Mouse (Mus musculus) heart, embryonic 13.5 days (tissue): Measurements from ENCODE around the gene Banf2. TPM values are rescaled to one million over a fixed set of nuclear protein-coding genes. Genes with fewer than 3 reads are reported as not detected.

Experiments used
- ATAC-seq: fragments of 200-750 bp; cut with Nextera tagmentation; 2 replicates; pipeline ENCODE4 v1.8.0; 2017; ENCODE audit warnings: moderate TSS enrichment; ENCODE audit not compliant: insufficient number of reproducible peaks, low FRiP score, low TSS enrichment; ENCODE audit errors: extremely low read depth
- H3K27ac ChIP-seq: fragments of 300-500 bp; sonication (generic); replicated peaks from 2 replicates; pipeline ENCODE4 v1.5.1; 2015; ENCODE audit warnings: moderate library complexity, mild to moderate bottlenecking, inconsistent platforms
- H3K27me3 ChIP-seq: fragments of 300-500 bp; sonication (generic); replicated peaks from 2 replicates; pipeline ENCODE4 v1.6.1; 2015; ENCODE audit warnings: mild to moderate bottlenecking, inconsistent platforms
- H3K36me3 ChIP-seq: fragments of 300-500 bp; sonication (generic); 2 replicates; pipeline ENCODE4 v1.6.1; 2015; ENCODE audit warnings: mild to moderate bottlenecking, inconsistent platforms
- H3K4me1 ChIP-seq: fragments of 300-500 bp; sonication (generic); 2 replicates; pipeline ENCODE4 v1.6.1; 2015; ENCODE audit warnings: inconsistent platforms
- H3K4me2 ChIP-seq: fragments of 300-500 bp; sonication (generic); 2 replicates; pipeline ENCODE4 v1.6.1; 2015; ENCODE audit warnings: inconsistent platforms, mild to moderate bottlenecking, moderate library complexity
- H3K4me3 ChIP-seq: fragments of 300-500 bp; sonication (generic); 2 replicates; pipeline ENCODE4 v1.5.1; 2015; ENCODE audit warnings: moderate library complexity, mild to moderate bottlenecking, inconsistent platforms
- H3K9ac ChIP-seq: fragments of 300-500 bp; sonication (generic); 2 replicates; pipeline ENCODE4 v1.6.1; 2015; ENCODE audit warnings: inconsistent platforms, mild to moderate bottlenecking, moderate library complexity
- H3K9me3 ChIP-seq: fragments of 300-500 bp; sonication (generic); 2 replicates; pipeline ENCODE4 v1.6.1; 2016; ENCODE audit warnings: inconsistent platforms
- WGBS: fragments of 180-500 bp; shearing (Covaris S2); methylation state at CpG from one replicate; pipeline ENCODE4 v1.1.7; 2015; ENCODE audit warnings: mixed read lengths; 5-methylcytosine and 5-hydroxymethylcytosine counted together
- polyA plus RNA-seq: library from polyadenylated mRNA; unstranded; fragments of >200 nt; fragmentation: Nextera tagmentation; extraction: Ambion mirVana; gene quantifications from 2 replicates; pipeline ENCODE4 v1.2.1, GENCODE M21; 2015

Banf2 gene
- polyA plus RNA-seq, 1 experiment from 2014 or later, result not detected

DNA sequence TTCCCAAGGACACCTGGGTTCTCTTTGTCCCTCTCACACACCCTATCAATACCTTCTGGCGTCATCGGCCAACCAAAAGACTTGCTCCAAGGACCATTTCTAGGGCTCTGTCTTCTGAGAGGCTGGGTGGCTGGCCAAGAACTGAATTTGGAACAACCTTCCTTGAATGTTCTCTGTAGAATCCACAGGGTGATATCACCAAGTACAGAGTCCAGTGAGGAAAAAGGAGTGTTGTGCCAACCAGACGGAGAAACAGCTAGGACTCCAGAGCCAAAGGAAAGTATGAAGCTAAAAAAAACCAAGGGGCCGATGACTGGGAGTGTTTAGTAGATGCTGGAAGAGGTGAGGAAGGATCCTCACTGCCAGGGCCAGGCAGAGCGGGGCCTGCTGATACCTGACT lies 74.5 kb downstream of the Banf2 start:
- no peak overlapping the region for H3K4me3 ChIP-seq
- 49% methylated on average over 5 of the region's 5 CpGs for WGBS
- H3K9me3 ChIP-seq, result no peaks in the 10 kb centered on the region
- H3K9ac ChIP-seq, result no peak overlapping the region
- ATAC-seq, result no peak
- H3K27me3 ChIP-seq, result peaks cover 28% of the 10 kb centered on the region
- no peak overlapping the region for H3K4me2 ChIP-seq
- H3K27ac ChIP-seq, result 0 out of 2 replicates have a peak overlapping the region, but pooled peaks have one; percentile 43
- no peaks in the 10 kb centered on the region for H3K36me3 ChIP-seq
- H3K4me1 ChIP-seq, result peaks cover 27% of the 10 kb centered on the region

DNA sequence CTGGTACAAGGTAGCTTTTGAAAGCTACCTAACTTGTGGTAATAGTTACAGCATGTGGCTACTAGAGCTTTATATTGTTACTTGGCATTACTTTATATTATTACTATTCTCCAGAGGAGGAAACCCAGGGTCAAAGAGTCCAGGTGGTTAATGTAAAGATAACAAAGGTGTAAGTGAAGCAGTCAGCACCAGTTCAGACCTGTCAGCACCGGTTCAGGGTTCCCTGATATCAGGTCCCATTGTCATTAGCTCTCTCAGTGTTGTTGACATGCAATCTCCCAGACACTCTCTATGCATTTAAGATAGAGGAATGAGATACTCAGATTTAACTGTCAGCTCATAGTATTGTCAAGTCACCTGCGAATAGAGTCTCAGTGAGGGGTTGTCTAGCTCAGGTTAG lies 75.0 kb downstream of the Banf2 start:
- Histone ChIP-seq H3K27me3 (peaks cover 28% of the 10 kb centered on the region), H3K9me3 (no peaks in the 10 kb centered on the region), H3K27ac (peak overlapping the region; percentile 43; the same call in 1 of the 2 replicates), H3K4me2 (no peak overlapping the region), H3K4me1 (peaks cover 27% of the 10 kb centered on the region), H3K9ac (no peak overlapping the region), H3K36me3 (no peaks in the 10 kb centered on the region), H3K4me3 (no peak overlapping the region)
- no peak for ATAC-seq
- 23% methylated on average over 2 of the region's 2 CpGs for WGBS

DNA sequence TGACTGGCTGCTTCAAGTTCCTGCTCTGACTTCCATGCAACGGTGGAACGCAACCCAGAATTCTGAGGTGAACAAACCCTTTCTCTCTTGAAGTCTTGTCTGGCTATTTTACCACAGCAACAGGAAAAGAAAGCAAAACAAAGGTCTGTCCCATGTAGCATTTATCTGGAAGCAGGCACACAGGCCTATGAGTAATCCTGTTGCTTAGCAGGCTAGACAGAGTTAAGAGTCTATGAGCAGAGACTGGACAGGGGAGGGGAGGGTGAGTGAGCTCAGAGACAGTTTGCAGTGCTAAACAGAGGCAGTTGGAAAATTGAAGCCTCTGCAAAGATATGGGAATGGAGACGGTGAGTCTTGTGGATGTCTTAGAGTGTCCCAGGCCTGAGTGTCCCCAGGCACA lies 75.5 kb downstream of the Banf2 start:
- no peak overlapping the region for H3K4me3 ChIP-seq
- no peaks in the 10 kb centered on the region for H3K9me3 ChIP-seq
- peaks cover 27% of the 10 kb centered on the region for H3K4me1 ChIP-seq
- H3K27ac ChIP-seq, result peak overlapping the region; percentile 43; the same call in 1 of the 2 replicates
- ATAC-seq, result peak; percentile 49; the same call in 1 of the 2 replicates
- H3K9ac ChIP-seq, result no peak overlapping the region
- H3K4me2 ChIP-seq, result no peak overlapping the region
- H3K36me3 ChIP-seq, result no peaks in the 10 kb centered on the region
- H3K27me3 ChIP-seq, result peaks cover 28% of the 10 kb centered on the region
- 49% methylated on average over 3 of the region's 3 CpGs for WGBS

DNA sequence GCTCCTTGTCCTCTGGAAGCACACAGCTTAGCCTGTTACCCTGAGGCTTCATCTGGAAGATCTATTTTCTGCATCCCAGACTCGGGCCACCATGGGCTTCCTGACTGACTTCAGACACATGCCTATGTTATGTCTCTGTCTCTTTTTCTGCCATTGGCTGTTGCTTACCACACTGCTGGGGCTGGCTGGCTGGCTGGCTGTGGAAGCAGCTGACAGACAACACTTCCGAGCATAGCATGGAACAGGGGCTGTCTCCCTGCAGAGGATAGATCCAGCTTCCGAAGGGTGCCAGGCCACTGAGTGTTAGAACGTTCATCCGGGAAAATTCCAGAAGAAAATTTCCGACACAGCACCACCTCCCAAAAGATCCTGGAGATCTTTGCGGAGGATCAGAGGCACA lies 79.1 kb downstream of the Banf2 start:
- peaks cover 6% of the 10 kb centered on the region; the same call in 1 of the 2 replicates for H3K27me3 ChIP-seq
- no peak overlapping the region for H3K27ac ChIP-seq
- H3K4me3 ChIP-seq, result no peak overlapping the region
- no peak for ATAC-seq
- H3K9me3 ChIP-seq, result no peaks in the 10 kb centered on the region
- peaks cover 27% of the 10 kb centered on the region for H3K4me1 ChIP-seq
- WGBS, result 44% methylated on average over 7 of the region's 7 CpGs
- no peaks in the 10 kb centered on the region for H3K36me3 ChIP-seq
- no peak overlapping the region for H3K9ac ChIP-seq
- no peak overlapping the region for H3K4me2 ChIP-seq

DNA sequence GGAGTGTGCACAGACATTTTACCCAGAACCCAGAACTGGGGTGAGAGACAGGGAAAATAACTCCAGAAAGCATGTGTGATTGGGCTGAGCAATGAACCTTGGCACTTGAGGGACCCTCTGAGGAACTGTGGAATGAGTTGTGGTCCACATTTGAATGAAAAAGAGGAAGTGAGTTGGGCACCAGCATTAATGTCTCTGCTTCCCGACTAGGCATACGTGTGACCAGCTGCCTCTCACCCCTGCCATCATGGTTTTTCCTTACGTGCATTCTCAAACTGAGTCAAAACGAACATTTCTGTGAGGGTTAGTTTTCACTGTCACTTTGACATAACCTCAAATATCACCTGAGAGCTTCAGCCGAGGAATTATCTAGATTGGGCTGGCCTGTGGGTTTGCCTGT lies 79.8 kb downstream of the Banf2 start:
- H3K9me3 ChIP-seq, result no peaks in the 10 kb centered on the region
- H3K36me3 ChIP-seq, result no peaks in the 10 kb centered on the region
- no peak overlapping the region for H3K4me2 ChIP-seq
- H3K27me3 ChIP-seq, result peaks cover 6% of the 10 kb centered on the region; the same call in 1 of the 2 replicates
- no peak overlapping the region for H3K9ac ChIP-seq
- ATAC-seq, result no peak
- peaks cover 22% of the 10 kb centered on the region for H3K4me1 ChIP-seq
- H3K4me3 ChIP-seq, result no peak overlapping the region
- H3K27ac ChIP-seq, result no peak overlapping the region
- WGBS, result 73% methylated on average over 5 of the region's 5 CpGs

DNA sequence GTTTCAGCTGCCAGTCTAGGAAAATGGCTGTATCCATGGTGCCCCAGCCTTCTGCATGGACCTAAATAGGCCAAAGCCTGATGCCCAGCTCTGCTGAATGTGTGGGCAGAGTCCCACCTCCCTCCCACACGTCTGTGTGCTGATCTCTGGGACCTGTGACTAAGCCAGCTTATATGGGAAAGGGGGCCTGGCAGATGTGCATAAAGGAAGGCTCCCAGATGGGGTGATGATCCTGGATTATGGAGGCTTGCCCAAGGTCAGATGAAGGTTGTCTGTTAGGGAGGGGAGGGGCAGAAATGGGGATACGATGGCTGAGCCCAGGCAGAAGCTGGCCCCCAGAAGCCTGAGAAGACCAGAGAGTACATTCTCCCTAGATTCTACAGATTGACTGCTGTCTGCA lies 85.2 kb downstream of the Banf2 start:
- Histone ChIP-seq H3K27me3 (peaks cover 6% of the 10 kb centered on the region; the same call in 1 of the 2 replicates), H3K27ac (no peak overlapping the region), H3K4me3 (no peak overlapping the region), H3K4me2 (no peak overlapping the region), H3K4me1 (peaks cover 15% of the 10 kb centered on the region), H3K36me3 (no peaks in the 10 kb centered on the region), H3K9me3 (no peaks in the 10 kb centered on the region), H3K9ac (no peak overlapping the region)
- 64% methylated on average over 2 of the region's 2 CpGs for WGBS
- ATAC-seq, result no peak

DNA sequence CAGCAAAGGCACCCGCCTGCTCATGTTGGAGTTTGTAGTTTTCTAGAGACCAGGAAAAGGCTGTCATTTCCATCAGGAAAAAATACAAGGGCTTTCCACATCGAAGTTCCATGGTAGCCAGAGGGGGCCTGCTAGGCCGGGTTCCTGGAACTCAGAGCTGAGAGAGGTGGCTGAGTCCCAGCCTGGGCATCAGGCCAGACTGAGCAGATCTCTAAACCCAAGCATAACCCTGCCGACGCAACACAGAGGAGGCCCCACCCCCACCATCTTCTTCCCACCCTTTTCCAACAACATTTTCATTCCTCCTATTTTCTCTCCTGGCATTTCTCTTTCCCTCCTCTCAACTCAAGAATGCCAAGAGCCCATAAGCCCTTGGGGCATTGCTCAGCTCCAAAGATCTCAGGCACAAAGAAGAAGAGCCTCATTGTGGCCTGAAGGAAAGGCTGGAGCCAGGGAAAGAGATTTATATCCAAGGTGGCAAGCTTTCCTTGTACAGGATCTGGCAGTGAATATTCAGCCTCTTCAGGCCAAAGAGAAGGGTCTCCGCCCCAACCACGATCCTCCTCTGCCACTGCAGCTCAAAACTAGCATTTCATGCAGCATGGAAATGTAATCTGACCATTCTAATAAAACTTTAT lies 87.4 kb downstream of the Banf2 start:
- Histone ChIP-seq H3K27ac (no peak overlapping the region), H3K4me2 (no peak overlapping the region), H3K4me3 (no peak overlapping the region), H3K36me3 (no peaks in the 10 kb centered on the region), H3K9ac (no peak overlapping the region), H3K27me3 (0 out of 2 replicates have a peak, but pooled peaks cover under 1% of the 10 kb centered on the region), H3K9me3 (no peaks in the 10 kb centered on the region), H3K4me1 (peaks cover 23% of the 10 kb centered on the region)
- 71% methylated on average over 7 of the region's 7 CpGs for WGBS
- ATAC-seq, result no peak

DNA sequence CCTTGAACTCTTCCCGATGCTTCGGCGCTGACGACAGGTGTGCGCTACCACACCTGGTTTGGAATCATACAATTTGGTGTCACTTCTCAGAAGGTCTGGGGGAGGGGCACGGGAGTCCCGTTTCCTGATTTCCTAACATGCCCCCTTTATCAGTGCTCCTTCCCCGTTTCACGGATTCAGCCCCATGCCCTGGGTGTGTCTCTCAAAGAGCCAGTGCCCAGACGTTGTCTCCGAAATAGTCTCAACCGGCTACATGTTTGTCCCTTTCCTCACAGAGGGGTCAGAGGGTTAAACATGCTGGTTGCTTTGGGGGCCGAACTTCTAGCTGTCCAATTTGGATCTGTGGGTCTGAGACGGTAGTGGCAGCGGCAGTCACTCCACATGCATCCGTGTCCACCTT lies 89.2 kb downstream of the Banf2 start:
- ATAC-seq, result no peak
- Histone ChIP-seq H3K9ac (no peak overlapping the region), H3K4me2 (no peak overlapping the region), H3K4me1 (peaks cover 23% of the 10 kb centered on the region), H3K27me3 (no peaks in the 10 kb centered on the region), H3K27ac (no peak overlapping the region), H3K9me3 (no peaks in the 10 kb centered on the region), H3K4me3 (no peak overlapping the region), H3K36me3 (no peaks in the 10 kb centered on the region)
- 83% methylated on average over 16 of the region's 16 CpGs for WGBS

Other genes with a start within 250 kb of the Banf2 start
- 1.5 and 1.8 TPM in 2 replicates for gene Bfsp1, start 169.9 kb upstream of the Banf2 start, polyA plus RNA-seq
- gene Dstn, start 117.7 kb upstream of the Banf2 start, polyA plus RNA-seq, result 860 and 905 TPM in 2 replicates
- 61.7 and 65.1 TPM in 2 replicates for gene Rrbp1, start 21.8 kb upstream of the Banf2 start, polyA plus RNA-seq
- 20.0 and 22.5 TPM in 2 replicates for gene Mgme1, start 237.6 kb downstream of the Banf2 start, polyA plus RNA-seq
- 90.9 and 96.3 TPM in 2 replicates for gene Snx5, start 237.8 kb downstream of the Banf2 start, polyA plus RNA-seq